ENCODE assay signal across 28 mouse cellular contexts in the genomic region with DNA sequence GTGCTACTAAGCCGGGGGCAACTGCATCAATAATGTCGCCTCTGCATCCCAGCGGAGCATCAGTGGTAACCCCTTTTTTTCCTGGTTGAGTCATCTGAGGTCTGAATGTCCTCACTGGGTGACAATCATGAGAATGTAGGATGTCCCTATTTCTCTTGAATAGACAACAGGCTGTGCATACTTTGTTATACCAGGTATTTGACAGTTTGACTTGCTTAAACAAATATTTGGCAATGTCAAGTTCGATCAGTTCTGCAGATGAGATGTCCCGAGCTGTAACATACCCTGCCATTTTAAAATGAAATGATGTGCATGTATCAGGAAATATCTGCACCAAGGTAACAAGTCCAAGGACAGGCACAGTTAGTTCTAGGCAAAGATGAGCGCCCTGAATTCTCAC. TPM values are rescaled to one million over a fixed set of nuclear protein-coding genes. Genes with fewer than 3 reads are reported as not detected.
"Had no signal": no experiment of that assay in that cellular context is flagged by ENCODE, and none has a peak within 500 bp of the region (broad histone marks: within the 10 kb centered on the region; RNA-seq: fewer than 3 reads in every experiment).

No protein-coding gene starts in this region.

- H3K9ac ChIP-seq: embryonic facial prominence, embryonic 12.5 days; embryonic facial prominence, embryonic 13.5 days; embryonic facial prominence, embryonic 15.5 days; forebrain, embryonic 12.5 days; forebrain, embryonic 13.5 days; forebrain, embryonic 15.5 days; forebrain, postnatal 0 days had no signal

- H3K4me1 ChIP-seq: embryonic facial prominence, embryonic 10.5 days; embryonic facial prominence, embryonic 12.5 days; embryonic facial prominence, embryonic 13.5 days; embryonic facial prominence, embryonic 15.5 days had no signal

- H3K27me3 ChIP-seq: embryonic facial prominence, embryonic 12.5 days; embryonic facial prominence, embryonic 13.5 days; embryonic facial prominence, embryonic 15.5 days; forebrain, embryonic 12.5 days; forebrain, embryonic 13.5 days; forebrain, embryonic 15.5 days had no signal

- H3K4me2 ChIP-seq: embryonic facial prominence, embryonic 12.5 days; embryonic facial prominence, embryonic 13.5 days; embryonic facial prominence, embryonic 15.5 days; forebrain, embryonic 12.5 days; forebrain, embryonic 13.5 days; forebrain, embryonic 15.5 days had no signal

- H3K36me3 ChIP-seq: embryonic facial prominence, embryonic 10.5 days; embryonic facial prominence, embryonic 12.5 days; embryonic facial prominence, embryonic 13.5 days; embryonic facial prominence, embryonic 15.5 days; forebrain, embryonic 10.5 days; forebrain, embryonic 12.5 days; forebrain, embryonic 15.5 days had no signal

- H3K27ac ChIP-seq: embryonic facial prominence, embryonic 10.5 days; embryonic facial prominence, embryonic 12.5 days; embryonic facial prominence, embryonic 13.5 days; embryonic facial prominence, embryonic 15.5 days; forebrain, embryonic 10.5 days; forebrain, embryonic 12.5 days; forebrain, embryonic 13.5 days; forebrain, embryonic 15.5 days; gastrocnemius, adult 2 months had no signal

- H3K9me3 ChIP-seq: embryonic facial prominence, embryonic 10.5 days; embryonic facial prominence, embryonic 12.5 days; embryonic facial prominence, embryonic 13.5 days; embryonic facial prominence, embryonic 15.5 days; forebrain, embryonic 10.5 days; forebrain, embryonic 12.5 days; forebrain, embryonic 13.5 days; forebrain, embryonic 15.5 days had no signal

- ATAC-seq: forebrain, embryonic 13.5 days; forebrain, embryonic 14.5 days; forebrain, embryonic 15.5 days; forebrain, embryonic 16.5 days; forebrain, postnatal 0 days had no signal

- H3K4me3 ChIP-seq: embryonic facial prominence, embryonic 10.5 days; embryonic facial prominence, embryonic 12.5 days; embryonic facial prominence, embryonic 13.5 days; embryonic facial prominence, embryonic 15.5 days; erythroblast, embryonic 14.5 days; forebrain, embryonic 10.5 days; forebrain, embryonic 12.5 days; forebrain, embryonic 13.5 days; forebrain, embryonic 15.5 days; gastrocnemius, adult 2 months had no signal

- DNase-seq: cerebellum, adult 18-20 months; cerebellum, adult 2 months; cerebellum, adult 8-10 months; cerebellum, adult 9-10 months; cerebellum, adult 9-11 months; cerebellum, postnatal 10 days; cerebellum, postnatal 14 days; cerebellum, postnatal 25 days; cerebellum, postnatal 36 days; embryo, embryonic 11 days; forebrain, postnatal 0 days; gastrocnemius, adult 2 months; gastrocnemius, postnatal 14 days; gastrocnemius, postnatal 25 days; heart, adult 18-20 months had no signal

RNA-seq across cellular contexts. Expression of gene Slc6a12, which starts 58.3 kb away (rescaled TPM):
- total RNA-seq: common myeloid progenitor, adult 5-6 weeks; heart, adult 18-20 months had no signal
- polyA plus RNA-seq: embryonic facial prominence, embryonic 11.5 days; embryonic facial prominence, embryonic 12.5 days; embryonic facial prominence, embryonic 13.5 days; embryonic facial prominence, embryonic 15.5 days; erythroblast, embryonic 14.5 days had no signal
